Mouse (Mus musculus) thymus, adult 2 months (tissue): ENCODE results near the gene Macrod2.

ENCODE experiments used
- CTCF ChIP-seq: fragments of 200-500 bp; IDR thresholded peaks from 2 replicates; pipeline ENCODE4 v1.5.1; 2012; ENCODE audit warnings: mild to moderate bottlenecking, control low read depth, low read length, moderate library complexity, borderline replicate concordance; ENCODE audit not compliant: control insufficient read depth, poor library complexity, insufficient read depth; ENCODE audit errors: extremely low read depth
- POLR2A ChIP-seq: fragments of 200-500 bp; IDR thresholded peaks from 2 replicates; pipeline ENCODE4 v1.6.1; 2012; ENCODE audit warnings: mild to moderate bottlenecking, low read length, control low read depth, moderate library complexity; ENCODE audit not compliant: control insufficient read depth, poor library complexity, insufficient read depth; ENCODE audit errors: extremely low read depth

- TF ChIP-seq POLR2A (no peak), CTCF (no peak)
Observed at GRCm38 (mm10) chr2:141156979-141157593, 762.0 kb downstream of the Macrod2 start.
